Mouse (Mus musculus): ENCODE results near the gene Tmub2. TPM values are rescaled to one million over a fixed set of nuclear protein-coding genes. Genes with fewer than 3 reads are reported as not detected.

The Tmub2 gene
- polyA plus RNA-seq, 1 experiment: 59.7 TPM

- H3K27ac ChIP-seq (ENCODE audit: insufficient read depth, low read depth, low read length): no peak overlapping the region
- TF ChIP-seq POLR2A (IDR thresholded peaks at IDR 0.05; ENCODE audit: low read depth, low read length) (no peak), CTCF (conservative IDR thresholded peaks at IDR 0.05; ENCODE audit: insufficient read depth, insufficient read length, low read depth, low read length) (no peak)
- H3K4me3 ChIP-seq (ENCODE audit: insufficient read depth, low read depth, low read length): no peak overlapping the region
- WGBS: 91% methylated on average over 12 of the region's 12 CpGs
- H3K36me3 ChIP-seq (ENCODE audit: control insufficient read depth, insufficient read depth, low read length): no peaks in the 10 kb centered on the region; the same call in 1 of the 2 replicates
- no peak for DNase-seq
- H3K27me3 ChIP-seq (replicated peaks; ENCODE audit: control insufficient read depth, insufficient read depth, low read length): no peaks in the 10 kb centered on the region
- H3K4me1 ChIP-seq (ENCODE audit: control insufficient read depth, insufficient read depth, low read length): peaks cover 29% of the 10 kb centered on the region
Measured at GRCm38 (mm10) chr11:102314321-102314720, 29.6 kb downstream of the Tmub2 start.

DNA sequence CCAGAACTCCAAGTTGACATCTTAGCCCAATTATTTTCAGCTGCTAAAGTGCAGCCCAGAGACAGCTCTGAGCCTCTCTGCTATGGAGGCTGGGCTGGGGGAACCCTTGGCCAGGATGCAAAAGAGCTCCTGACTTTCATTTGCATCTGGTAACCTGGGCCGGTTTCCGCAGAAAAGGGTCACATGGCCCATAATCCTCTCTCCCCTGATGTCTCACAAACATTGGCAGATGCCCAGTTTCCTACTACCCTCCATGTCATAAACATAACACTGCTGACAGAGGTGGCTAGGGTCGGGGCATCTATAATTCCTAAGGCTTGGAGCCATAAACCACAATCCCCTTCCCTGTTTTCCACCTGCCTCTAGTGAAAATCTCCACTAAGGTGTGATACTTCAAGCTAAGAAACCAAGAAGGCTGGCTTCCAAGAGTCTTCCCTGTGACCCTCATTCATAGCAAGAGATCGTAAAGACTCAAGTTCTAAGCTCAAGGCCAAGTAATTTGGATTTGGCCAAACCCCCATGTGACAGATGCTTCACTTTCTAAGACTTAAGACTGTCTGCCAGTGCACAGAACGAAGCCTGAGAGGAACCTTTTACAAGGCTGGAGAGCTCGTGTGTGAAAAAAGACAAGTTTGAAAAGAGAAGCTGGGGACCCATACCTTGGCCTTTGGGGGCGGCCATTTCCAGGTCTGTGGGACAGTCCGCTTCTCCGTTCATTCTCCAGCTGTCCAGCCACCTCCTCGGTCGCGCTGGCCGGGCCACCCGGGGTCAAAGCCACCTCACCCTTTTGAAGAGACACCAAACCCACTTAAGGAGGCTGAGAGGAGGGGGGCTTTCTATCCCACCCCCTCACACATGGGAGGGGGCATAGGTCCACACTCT is 31.2 kb downstream of the Tmub2 start:
- TF ChIP-seq CTCF (conservative IDR thresholded peaks at IDR 0.05; ENCODE audit: insufficient read depth, insufficient read length, low read depth, low read length) (no peak), POLR2A (IDR thresholded peaks at IDR 0.05; ENCODE audit: low read depth, low read length) (no peak)
- Histone ChIP-seq H3K4me1 (ENCODE audit: control insufficient read depth, insufficient read depth, low read length) (peaks cover 15% of the 10 kb centered on the region; the same call in 1 of the 2 replicates), H3K4me3 (ENCODE audit: insufficient read depth, low read depth, low read length) (peak overlapping the region; percentile 61), H3K36me3 (ENCODE audit: control insufficient read depth, insufficient read depth, low read length) (no peaks in the 10 kb centered on the region; the same call in 1 of the 2 replicates), H3K27me3 (replicated peaks; ENCODE audit: control insufficient read depth, insufficient read depth, low read length) (no peaks in the 10 kb centered on the region), H3K27ac (ENCODE audit: insufficient read depth, low read depth, low read length) (peak overlapping the region; percentile 65)
- WGBS: 9% methylated on average over 14 of the region's 14 CpGs
- peak; percentile 24 for DNase-seq

GRCm38 (mm10) chr11:102316572-102317297 is 32.0 kb downstream of the Tmub2 start:
- DNase-seq: peak; percentile 95
- Histone ChIP-seq H3K4me1 (ENCODE audit: control insufficient read depth, insufficient read depth, low read length) (0 out of 2 replicates have a peak, but pooled peaks cover 11% of the 10 kb centered on the region), H3K27me3 (replicated peaks; ENCODE audit: control insufficient read depth, insufficient read depth, low read length) (no peaks in the 10 kb centered on the region), H3K36me3 (ENCODE audit: control insufficient read depth, insufficient read depth, low read length) (no peaks in the 10 kb centered on the region; the same call in 1 of the 2 replicates), H3K4me3 (ENCODE audit: insufficient read depth, low read depth, low read length) (peak overlapping the region; percentile 95), H3K27ac (ENCODE audit: insufficient read depth, low read depth, low read length) (peak overlapping the region; percentile 99)
- under 1% methylated on average over 71 of the region's 80 CpGs for WGBS
- TF ChIP-seq POLR2A (IDR thresholded peaks at IDR 0.05; ENCODE audit: low read depth, low read length) (no peak), CTCF (conservative IDR thresholded peaks at IDR 0.05; ENCODE audit: insufficient read depth, insufficient read length, low read depth, low read length) (0 out of 2 replicates have a peak, but pooled peaks have one; percentile 3)

- H3K27ac ChIP-seq (ENCODE audit: insufficient read depth, low read depth, low read length): peak overlapping the region; percentile 99
- WGBS: under 1% methylated on average over 82 of the region's 87 CpGs
Measured at GRCm38 (mm10) chr11:102317298-102317900, 32.7 kb downstream of the Tmub2 start.

DNA sequence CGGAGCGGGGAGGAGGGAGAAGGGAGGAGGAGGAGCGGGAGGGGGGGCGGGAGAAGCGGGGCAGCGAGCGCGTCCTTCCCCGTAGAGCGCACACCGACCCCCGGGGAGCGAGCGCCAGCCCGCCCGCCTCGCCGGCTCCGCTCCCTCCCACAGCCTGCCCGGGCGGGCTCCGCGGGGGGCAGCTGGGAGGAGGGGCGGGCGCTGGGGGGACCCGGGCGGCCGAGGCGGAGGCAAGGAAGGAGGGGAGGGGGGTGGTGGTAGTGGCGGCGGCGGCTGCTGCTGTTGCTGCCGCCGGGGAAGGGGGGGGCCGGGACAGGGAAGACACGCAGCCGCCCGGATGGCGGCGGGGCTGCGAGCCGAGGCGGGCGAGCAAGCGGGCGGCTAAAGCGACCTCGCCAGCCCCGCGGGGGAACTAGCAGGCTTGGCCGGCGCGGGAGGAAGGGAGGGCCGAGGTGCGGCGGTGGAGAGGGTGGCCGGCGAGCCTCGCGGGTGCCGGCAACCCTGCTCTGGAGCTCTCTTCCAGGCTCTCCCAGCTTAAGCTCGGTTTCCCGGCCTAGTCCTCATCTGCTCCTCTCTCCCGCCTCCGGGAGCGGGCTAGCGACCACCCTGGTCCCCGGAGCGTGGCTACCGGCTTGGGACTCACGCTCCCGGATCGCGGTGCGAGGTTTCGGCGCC is 33.3 kb downstream of the Tmub2 start:
- H3K27ac ChIP-seq (ENCODE audit: insufficient read depth, low read depth, low read length): peak overlapping the region; percentile 94
- 0 out of 2 replicates have a peak, but pooled peaks cover 11% of the 10 kb centered on the region for H3K4me1 ChIP-seq (ENCODE audit: control insufficient read depth, insufficient read depth, low read length)
- H3K4me3 ChIP-seq (ENCODE audit: insufficient read depth, low read depth, low read length): peak overlapping the region; percentile 95
- under 1% methylated on average over 43 of the region's 77 CpGs for WGBS
- DNase-seq: peak; percentile 87
- H3K36me3 ChIP-seq (ENCODE audit: control insufficient read depth, insufficient read depth, low read length): no peaks in the 10 kb centered on the region; the same call in 1 of the 2 replicates
- H3K27me3 ChIP-seq (replicated peaks; ENCODE audit: control insufficient read depth, insufficient read depth, low read length): no peaks in the 10 kb centered on the region
- TF ChIP-seq CTCF (conservative IDR thresholded peaks at IDR 0.05; ENCODE audit: insufficient read depth, insufficient read length, low read depth, low read length) (no peak), POLR2A (IDR thresholded peaks at IDR 0.05; ENCODE audit: low read depth, low read length) (peak; percentile 11)

More at GRCm38 (mm10) chr11:102317298-102317900, 32.7 kb downstream of the Tmub2 start:
- no peaks in the 10 kb centered on the region for H3K27me3 ChIP-seq (replicated peaks; ENCODE audit: control insufficient read depth, insufficient read depth, low read length)
- H3K36me3 ChIP-seq (ENCODE audit: control insufficient read depth, insufficient read depth, low read length): no peaks in the 10 kb centered on the region; the same call in 1 of the 2 replicates
- no peak for DNase-seq
- TF ChIP-seq CTCF (conservative IDR thresholded peaks at IDR 0.05; ENCODE audit: insufficient read depth, insufficient read length, low read depth, low read length) (no peak), POLR2A (IDR thresholded peaks at IDR 0.05; ENCODE audit: low read depth, low read length) (no peak)
- H3K4me1 ChIP-seq (ENCODE audit: control insufficient read depth, insufficient read depth, low read length): 0 out of 2 replicates have a peak, but pooled peaks cover 11% of the 10 kb centered on the region
- peak overlapping the region; percentile 95 for H3K4me3 ChIP-seq (ENCODE audit: insufficient read depth, low read depth, low read length)
